Mouse (Mus musculus): Measurements from ENCODE around the gene Suclg2. TPM values are rescaled to one million over a fixed set of nuclear protein-coding genes. Genes with fewer than 3 reads are reported as not detected.

The Suclg2 gene
- polyA plus RNA-seq, 1 experiment from 2014 or later, result 13.8 TPM

DNA sequence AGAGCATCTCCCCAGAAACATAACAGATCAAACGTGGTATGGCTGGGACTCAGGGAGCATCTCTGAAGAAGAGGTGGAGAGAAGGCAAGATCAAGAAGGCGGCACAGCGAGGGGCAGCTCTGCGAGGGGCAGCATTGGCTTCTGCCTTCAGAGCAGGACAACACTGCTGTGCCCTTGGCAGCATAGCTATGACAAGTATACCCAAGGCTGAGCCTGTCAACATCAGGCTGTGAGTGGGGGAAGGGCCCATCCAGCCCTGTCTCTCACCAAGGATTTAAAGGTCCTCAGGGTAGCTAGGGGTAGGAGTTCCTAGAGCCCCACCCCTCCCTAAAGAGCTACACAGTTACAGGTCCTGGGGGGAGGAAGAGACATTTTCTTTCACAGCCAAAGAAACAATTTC lies 23.7 kb downstream of the Suclg2 start:
- no peaks in the 10 kb centered on the region for H3K36me3 ChIP-seq
- no peaks in the 10 kb centered on the region for H3K27me3 ChIP-seq
- no peaks in the 10 kb centered on the region for H3K9me3 ChIP-seq
- H3K4me3 ChIP-seq, result no peak overlapping the region
- H3K4me2 ChIP-seq, result no peak overlapping the region
- no peaks in the 10 kb centered on the region for H3K4me1 ChIP-seq (replicated peaks)
- ATAC-seq (ENCODE audit: low FRiP score, low read depth), result no peak
- no peak overlapping the region for H3K27ac ChIP-seq (replicated peaks)
- WGBS, result 64% methylated on average over 4 of the region's 4 CpGs
- H3K9ac ChIP-seq, result no peak overlapping the region

DNA sequence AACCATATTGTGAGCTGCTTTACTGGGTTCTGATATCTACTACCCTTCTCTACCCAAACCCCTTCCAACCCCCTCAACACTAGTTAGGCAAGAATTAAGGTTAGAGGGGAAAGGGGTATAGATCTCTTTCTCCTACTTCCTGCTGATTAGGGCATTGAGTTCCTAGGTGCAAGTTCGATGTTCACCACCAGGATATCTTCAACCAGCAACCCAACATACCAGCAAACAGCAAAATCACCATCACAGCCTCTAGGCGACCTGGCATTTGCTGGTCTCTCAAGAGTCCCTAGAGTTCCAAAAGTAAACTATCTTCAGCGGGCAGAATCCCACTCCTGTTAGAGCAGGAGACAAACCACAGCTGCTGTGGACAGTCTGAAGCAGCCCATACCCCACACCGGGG lies 33.4 kb downstream of the Suclg2 start:
- H3K9me3 ChIP-seq, result no peaks in the 10 kb centered on the region
- no peaks in the 10 kb centered on the region for H3K36me3 ChIP-seq
- WGBS, result 84% methylated on average over 4 of the region's 4 CpGs
- no peaks in the 10 kb centered on the region for H3K4me1 ChIP-seq (replicated peaks)
- H3K27me3 ChIP-seq, result no peaks in the 10 kb centered on the region
- no peak for ATAC-seq (ENCODE audit: low FRiP score, low read depth)
- H3K4me3 ChIP-seq, result no peak overlapping the region
- no peak overlapping the region for H3K4me2 ChIP-seq
- H3K27ac ChIP-seq (replicated peaks), result no peak overlapping the region
- no peak overlapping the region for H3K9ac ChIP-seq

DNA sequence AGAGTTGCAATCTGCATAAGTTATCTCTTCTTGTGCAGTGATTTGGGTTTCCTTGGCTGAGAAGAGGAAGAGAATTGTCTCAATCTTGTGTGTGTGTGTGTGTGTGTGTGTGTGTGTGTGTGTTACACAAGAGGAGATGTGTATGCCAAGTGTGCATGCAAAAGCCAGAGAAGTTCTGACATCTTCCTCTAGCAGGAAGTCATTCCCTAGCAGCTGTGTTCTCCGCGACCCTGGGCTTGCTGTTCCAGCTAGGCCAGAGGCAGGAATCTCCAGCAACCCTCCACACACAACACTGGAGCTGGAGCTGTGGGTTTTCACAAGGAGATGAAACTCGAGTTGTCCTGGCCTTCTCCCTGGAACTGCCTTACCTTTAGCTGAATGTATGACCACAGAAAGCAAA lies 38.9 kb downstream of the Suclg2 start:
- Histone ChIP-seq H3K36me3 (no peaks in the 10 kb centered on the region), H3K9me3 (no peaks in the 10 kb centered on the region), H3K4me2 (no peak overlapping the region), H3K27ac (replicated peaks) (no peak overlapping the region), H3K27me3 (no peaks in the 10 kb centered on the region), H3K9ac (no peak overlapping the region), H3K4me3 (no peak overlapping the region), H3K4me1 (replicated peaks) (peaks cover 8% of the 10 kb centered on the region; the same call in 1 of the 2 replicates)
- no peak for ATAC-seq (ENCODE audit: low FRiP score, low read depth)
- 70% methylated on average over 3 of the region's 3 CpGs for WGBS

DNA sequence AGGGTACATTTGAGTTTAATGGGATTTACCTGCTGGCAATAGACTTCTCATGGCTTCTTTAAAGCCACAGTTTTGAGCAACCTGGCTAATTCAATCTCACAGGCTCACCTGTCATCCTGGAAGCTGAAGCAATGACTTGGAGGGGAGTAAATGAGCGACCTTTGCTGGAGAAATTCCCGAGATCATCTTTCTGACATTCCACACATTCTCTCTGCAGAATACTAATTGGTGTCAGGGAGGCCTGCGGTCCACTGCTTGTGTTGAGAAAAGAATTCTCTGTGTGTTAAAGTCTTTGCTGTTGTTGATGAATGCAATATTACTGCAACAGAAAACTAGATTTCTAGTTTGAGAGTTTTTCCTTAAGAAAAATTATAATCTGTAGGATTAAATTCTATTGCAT lies 39.3 kb downstream of the Suclg2 start:
- Histone ChIP-seq H3K27ac (replicated peaks) (no peak overlapping the region), H3K4me1 (replicated peaks) (peaks cover 12% of the 10 kb centered on the region; the same call in 1 of the 2 replicates), H3K9ac (no peak overlapping the region), H3K9me3 (no peaks in the 10 kb centered on the region), H3K4me3 (no peak overlapping the region), H3K27me3 (no peaks in the 10 kb centered on the region), H3K4me2 (no peak overlapping the region), H3K36me3 (no peaks in the 10 kb centered on the region)
- ATAC-seq (ENCODE audit: low FRiP score, low read depth), result no peak
- WGBS, result 48% methylated on average over 3 of the region's 3 CpGs

DNA sequence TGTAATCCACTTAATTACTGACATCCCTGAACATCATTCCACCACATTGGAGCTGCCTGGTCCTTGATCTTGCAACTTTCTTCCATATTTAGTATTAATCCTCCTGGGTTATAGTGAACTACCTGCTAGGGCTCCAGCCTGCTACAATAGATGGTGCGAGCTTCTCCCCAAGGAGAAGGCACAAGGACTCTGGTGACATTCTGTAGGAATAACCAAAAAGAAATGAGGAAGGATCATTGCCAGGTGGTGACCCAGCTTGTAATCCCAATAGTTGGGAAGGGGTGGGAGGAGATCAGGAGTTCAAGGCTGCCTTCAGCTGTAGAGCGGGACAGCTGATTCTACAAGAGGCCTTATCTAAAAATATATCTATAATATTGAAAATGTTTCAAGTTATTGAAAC lies 41.6 kb downstream of the Suclg2 start:
- no peaks in the 10 kb centered on the region for H3K36me3 ChIP-seq
- peaks cover 13% of the 10 kb centered on the region; the same call in 1 of the 2 replicates for H3K4me1 ChIP-seq (replicated peaks)
- H3K27ac ChIP-seq (replicated peaks), result no peak overlapping the region
- no peak for ATAC-seq (ENCODE audit: low FRiP score, low read depth)
- no peaks in the 10 kb centered on the region for H3K27me3 ChIP-seq
- WGBS, result 90% methylated on average over 2 of the region's 2 CpGs
- no peak overlapping the region for H3K9ac ChIP-seq
- no peaks in the 10 kb centered on the region for H3K9me3 ChIP-seq
- H3K4me3 ChIP-seq, result no peak overlapping the region
- no peak overlapping the region for H3K4me2 ChIP-seq

GRCm38 (mm10) chr6:95676439-95676838 lies 42.2 kb downstream of the Suclg2 start:
- H3K9ac ChIP-seq, result no peak overlapping the region
- no peaks in the 10 kb centered on the region for H3K9me3 ChIP-seq
- no peak overlapping the region for H3K4me2 ChIP-seq
- 39% methylated on average over 4 of the region's 4 CpGs for WGBS
- no peak overlapping the region for H3K27ac ChIP-seq (replicated peaks)
- H3K4me1 ChIP-seq (replicated peaks), result peaks cover 13% of the 10 kb centered on the region; the same call in 1 of the 2 replicates
- no peak overlapping the region for H3K4me3 ChIP-seq
- no peaks in the 10 kb centered on the region for H3K27me3 ChIP-seq
- no peak for ATAC-seq (ENCODE audit: low FRiP score, low read depth)
- H3K36me3 ChIP-seq, result no peaks in the 10 kb centered on the region

- 49% methylated on average over 6 of the region's 6 CpGs for whole genome bisulfite sequencing
- no peak overlapping the region for H3K9ac ChIP-seq
Observed at GRCm38 (mm10) chr6:95675059-95675705, 43.4 kb downstream of the Suclg2 start.

DNA sequence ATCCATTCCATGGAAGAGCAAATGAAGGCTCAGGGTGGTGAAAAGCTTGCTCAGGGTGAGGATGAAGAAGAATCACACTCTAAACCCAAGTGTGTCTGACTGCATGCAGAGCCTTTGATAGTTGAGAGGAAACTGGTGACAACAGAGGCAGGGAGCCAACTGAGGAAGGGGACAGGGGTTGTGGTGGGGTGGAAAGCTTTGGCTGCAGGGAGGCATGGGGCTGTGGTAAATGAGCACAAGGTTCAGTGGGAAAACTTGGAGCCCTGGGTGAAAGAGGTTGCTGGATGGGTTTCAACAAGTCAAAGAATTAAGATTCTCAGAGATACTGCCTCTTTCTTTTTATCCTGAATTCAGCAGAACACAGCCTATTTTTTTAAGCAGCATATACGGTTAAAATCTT lies 43.9 kb downstream of the Suclg2 start:
- 28% methylated on average over 1 of the region's 1 CpGs for WGBS
- Histone ChIP-seq H3K4me1 (replicated peaks) (peaks cover 13% of the 10 kb centered on the region; the same call in 1 of the 2 replicates), H3K36me3 (no peaks in the 10 kb centered on the region), H3K4me2 (no peak overlapping the region), H3K4me3 (no peak overlapping the region), H3K9ac (no peak overlapping the region), H3K27ac (replicated peaks) (no peak overlapping the region), H3K27me3 (no peaks in the 10 kb centered on the region), H3K9me3 (no peaks in the 10 kb centered on the region)
- ATAC-seq (ENCODE audit: low FRiP score, low read depth), result no peak

More at GRCm38 (mm10) chr6:95675059-95675705, 43.4 kb downstream of the Suclg2 start:
- ATAC-seq (ENCODE audit: low FRiP score, low read depth), result no peak
- Histone ChIP-seq H3K27ac (replicated peaks) (no peak overlapping the region), H3K4me1 (replicated peaks) (peaks cover 13% of the 10 kb centered on the region; the same call in 1 of the 2 replicates), H3K4me2 (no peak overlapping the region), H3K27me3 (no peaks in the 10 kb centered on the region), H3K4me3 (no peak overlapping the region), H3K9me3 (no peaks in the 10 kb centered on the region), H3K36me3 (no peaks in the 10 kb centered on the region)

GRCm38 (mm10) chr6:95669335-95669729 lies 49.3 kb downstream of the Suclg2 start:
- H3K9me3 ChIP-seq, result no peaks in the 10 kb centered on the region
- H3K4me2 ChIP-seq, result no peak overlapping the region
- no peaks in the 10 kb centered on the region for H3K36me3 ChIP-seq
- H3K4me1 ChIP-seq (replicated peaks), result peaks cover 2% of the 10 kb centered on the region; the same call in 1 of the 2 replicates
- no peaks in the 10 kb centered on the region for H3K27me3 ChIP-seq
- H3K9ac ChIP-seq, result no peak overlapping the region
- ATAC-seq (ENCODE audit: low FRiP score, low read depth), result no peak
- 59% methylated on average over 3 of the region's 3 CpGs for WGBS
- no peak overlapping the region for H3K27ac ChIP-seq (replicated peaks)
- H3K4me3 ChIP-seq, result no peak overlapping the region

DNA sequence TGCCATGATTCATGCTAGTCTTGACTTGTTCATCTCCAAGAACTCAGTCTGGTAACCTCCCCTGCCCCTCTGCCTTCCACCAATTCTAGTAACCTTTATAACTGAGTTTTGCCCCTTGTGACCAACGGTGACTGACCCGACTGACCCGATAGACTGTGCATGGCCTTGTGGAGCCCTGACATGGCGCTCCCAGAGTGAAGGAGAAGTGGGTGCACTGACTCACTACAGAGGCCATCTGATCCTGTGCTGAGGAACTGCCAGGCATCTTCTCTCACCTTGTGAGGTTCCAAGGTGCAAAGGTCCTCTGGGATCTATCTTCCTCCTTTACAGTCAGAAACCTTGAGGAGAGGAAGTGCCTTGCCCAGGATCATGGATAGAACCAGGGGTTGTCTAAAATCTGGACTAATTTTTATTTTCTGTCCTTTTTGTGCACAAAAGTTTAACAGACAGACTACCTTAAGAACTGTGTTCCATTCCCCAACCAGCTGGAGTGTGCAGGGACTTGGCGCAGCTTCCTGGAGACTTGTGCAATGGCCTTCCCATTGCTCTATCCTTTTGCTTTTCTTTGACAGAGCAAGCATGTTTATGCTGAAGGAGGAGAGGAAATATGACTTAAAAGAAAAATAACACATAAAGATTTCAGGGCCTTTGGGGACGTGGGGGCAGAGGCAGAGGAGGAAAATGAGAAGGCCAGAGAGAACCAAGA lies 49.8 kb downstream of the Suclg2 start:
- Histone ChIP-seq H3K27me3 (no peaks in the 10 kb centered on the region), H3K4me3 (no peak overlapping the region), H3K9ac (no peak overlapping the region), H3K36me3 (no peaks in the 10 kb centered on the region), H3K9me3 (no peaks in the 10 kb centered on the region), H3K4me1 (replicated peaks) (no peaks in the 10 kb centered on the region), H3K4me2 (no peak overlapping the region), H3K27ac (replicated peaks) (no peak overlapping the region)
- no peak for ATAC-seq (ENCODE audit: low FRiP score, low read depth)
- 97% methylated on average over 6 of the region's 6 CpGs for WGBS

DNA sequence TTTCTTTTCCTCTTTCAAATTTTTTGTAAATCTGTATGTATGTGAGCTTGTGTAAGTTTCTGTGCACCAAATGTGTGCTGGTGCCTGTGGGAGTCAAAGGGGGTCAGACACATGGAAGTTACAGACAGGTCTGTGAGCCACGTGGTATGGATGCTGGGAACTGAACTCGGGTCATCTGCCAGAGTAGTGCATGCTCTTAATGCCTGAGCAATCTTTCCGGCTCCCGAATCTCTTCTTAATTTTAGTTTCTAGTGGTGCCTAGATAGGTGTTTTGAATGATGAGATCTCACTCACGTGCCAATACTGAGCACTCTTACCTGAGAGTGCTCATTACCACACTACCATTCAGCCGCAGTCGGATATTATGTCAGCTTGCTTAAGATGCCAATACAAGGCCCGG lies 60.9 kb downstream of the Suclg2 start:
- ATAC-seq (ENCODE audit: low FRiP score, low read depth), result no peak
- Histone ChIP-seq H3K4me3 (no peak overlapping the region), H3K4me2 (no peak overlapping the region), H3K27ac (replicated peaks) (no peak overlapping the region), H3K27me3 (no peaks in the 10 kb centered on the region), H3K36me3 (no peaks in the 10 kb centered on the region), H3K4me1 (replicated peaks) (no peaks in the 10 kb centered on the region), H3K9me3 (no peaks in the 10 kb centered on the region), H3K9ac (no peak overlapping the region)
- 96% methylated on average over 8 of the region's 8 CpGs for WGBS

DNA sequence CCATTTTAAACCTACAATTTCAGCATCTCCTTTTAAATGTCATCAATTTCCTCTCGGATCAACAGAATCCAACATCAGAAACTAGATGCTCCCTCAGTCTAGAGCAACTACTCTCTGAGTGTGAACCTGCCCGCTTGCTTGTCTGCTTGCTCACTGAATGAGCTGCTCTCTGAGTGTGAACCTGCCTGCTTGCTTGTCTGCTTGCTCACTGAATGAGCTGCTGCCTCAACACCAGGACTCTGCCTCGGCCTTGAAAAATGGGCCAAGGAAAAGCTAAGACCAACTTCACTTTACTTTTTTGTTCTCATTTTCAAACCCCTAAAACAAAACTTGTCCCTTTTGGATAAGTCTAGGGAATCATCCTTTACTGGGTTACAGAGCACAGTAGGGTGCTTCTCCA lies 64.9 kb downstream of the Suclg2 start:
- Histone ChIP-seq H3K4me2 (no peak overlapping the region), H3K9ac (no peak overlapping the region), H3K27me3 (no peaks in the 10 kb centered on the region), H3K4me1 (replicated peaks) (peaks cover 14% of the 10 kb centered on the region), H3K36me3 (no peaks in the 10 kb centered on the region), H3K9me3 (no peaks in the 10 kb centered on the region), H3K4me3 (no peak overlapping the region), H3K27ac (replicated peaks) (no peak overlapping the region)
- 94% methylated on average over 3 of the region's 3 CpGs for WGBS
- ATAC-seq (ENCODE audit: low FRiP score, low read depth), result no peak

Data from hindbrain, embryonic 15.5 days (tissue).